Mouse (Mus musculus) cortical plate, adult 2 months (tissue): ENCODE measurements at regions not wholly inside any gene's neighbourhood (a gene's known extent, or its start where the extent isn't known, plus 50 kb on each side); places are given as distances from the start of the nearest gene placed in this dataset.

ENCODE experiments used
- CTCF ChIP-seq: fragments of 200-500 bp; IDR thresholded peaks from 2 replicates; pipeline ENCODE4 v1.5.1; 2011; ENCODE audit warnings: mild to moderate bottlenecking, control low read depth, low read length; ENCODE audit not compliant: insufficient read depth; ENCODE audit errors: extremely low read depth
- POLR2A ChIP-seq: fragments of 200-500 bp; IDR thresholded peaks from 2 replicates; pipeline ENCODE4 v1.6.1; 2011; ENCODE audit warnings: mild to moderate bottlenecking, low read length, control low read depth; ENCODE audit not compliant: insufficient read depth; ENCODE audit errors: extremely low read depth

- TF ChIP-seq POLR2A (no peak), CTCF (no peak)
These were observed 102.4 kb upstream of the Rmdn2 start for GRCm38 (mm10) chr17:79509281-79509680.
